8 mouse cellular contexts compared by ENCODE assay signal in the genomic region with DNA sequence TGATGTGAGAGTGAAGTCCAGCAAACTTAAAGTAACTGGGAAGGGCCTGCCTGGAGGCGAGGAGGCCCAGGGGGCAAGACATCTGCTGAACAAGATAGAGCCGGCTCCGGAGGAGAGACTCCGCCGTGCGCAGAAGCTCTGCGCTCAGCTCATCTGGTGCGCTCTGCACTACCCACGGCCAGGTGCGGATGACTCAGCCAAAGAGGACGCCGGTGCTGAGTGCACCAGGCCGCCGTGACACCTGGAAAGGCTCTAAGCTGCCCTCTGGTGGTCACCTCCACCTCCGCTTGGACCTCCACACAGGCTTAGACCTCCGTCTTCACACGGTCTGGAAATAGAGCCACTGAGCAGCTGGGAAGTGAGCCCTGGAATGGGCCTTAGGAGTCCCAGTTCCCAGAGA. TPM values are rescaled to one million over a fixed set of nuclear protein-coding genes. Genes with fewer than 3 reads are reported as not detected.
DNase-seq lines count a peak whose midpoint lies in the region; ATAC-seq and TF ChIP-seq lines count a peak whose summit lies in the region.

No protein-coding gene starts in this region.

- H3K4me1 ChIP-seq in intestine, embryonic 15.5 days (replicated peaks), result peaks cover 24% of the 10 kb centered on the region
- peaks cover 50% of the 10 kb centered on the region for H3K4me1 ChIP-seq in liver, postnatal 0 days (ENCODE audit: insufficient read depth)
- peaks cover 11% of the 10 kb centered on the region; the same call in 1 of the 2 replicates for H3K4me1 ChIP-seq in neural tube, embryonic 14.5 days (ENCODE audit: control insufficient read depth, insufficient read depth, low read length)

- intact Hi-C loops in left cerebral cortex, adult 2 months (cut with DNase I), result no loop called here
- intact Hi-C loops in gastrocnemius, postnatal 14 days (cut with DNase I; ENCODE audit: low total_unique reads), result no loop called here

- peak; percentile 73; the same call in 1 of the 2 replicates for TF ChIP-seq EP300 in liver, postnatal 0 days (IDR thresholded peaks at IDR 0.05; ENCODE audit: low read depth)

- TF ChIP-seq CTCF in left cerebral cortex, adult 2 months (IDR thresholded peaks at IDR 0.05), result peak; percentile 60
- TF ChIP-seq CTCF in liver, postnatal 0 days (IDR thresholded peaks at IDR 0.05; ENCODE audit: low read depth), result peak; percentile 94

- no peak overlapping the region for H3K27ac ChIP-seq in left cerebral cortex, adult 2 months
- H3K27ac ChIP-seq in intestine, embryonic 15.5 days, result peak overlapping the region; percentile 56
- peak overlapping the region; percentile 66 for H3K27ac ChIP-seq in liver, postnatal 0 days (ENCODE audit: low read depth)
- H3K27ac ChIP-seq in neural tube, embryonic 14.5 days (ENCODE audit: low read depth, low read length), result no peak overlapping the region

- no peaks in the 10 kb centered on the region for H3K36me3 ChIP-seq in intestine, embryonic 15.5 days
- no peaks in the 10 kb centered on the region for H3K36me3 ChIP-seq in liver, postnatal 0 days (replicated peaks; ENCODE audit: insufficient read depth, low read length)
- no peaks in the 10 kb centered on the region for H3K36me3 ChIP-seq in neural tube, embryonic 14.5 days (ENCODE audit: control insufficient read depth, insufficient read depth, low read length)

- peak; percentile 47 to 55 for DNase-seq in left cerebral cortex, adult 2 months (ENCODE audit: extremely low spot score in 1 of 2, low spot score in 2 of 2)
- no peak for DNase-seq in left cerebral cortex, adult 11 months (ENCODE audit: low spot score)
- DNase-seq in cerebellum, postnatal 25 days, result peak; percentile 79 to 90
- DNase-seq in gastrocnemius, postnatal 14 days, result peak; percentile 71
- peak; percentile 90 for DNase-seq in liver, postnatal 0 days
- DNase-seq in thymus, postnatal 25 days, result peak; percentile 78

- H3K27me3 ChIP-seq in intestine, embryonic 15.5 days (replicated peaks), result peaks cover 27% of the 10 kb centered on the region
- peaks cover 6% of the 10 kb centered on the region; the same call in 1 of the 2 replicates for H3K27me3 ChIP-seq in liver, postnatal 0 days (ENCODE audit: insufficient read depth, low read length)
- H3K27me3 ChIP-seq in neural tube, embryonic 14.5 days (ENCODE audit: control insufficient read depth, insufficient read depth, low read length), result peaks cover 39% of the 10 kb centered on the region

- H3K4me3 ChIP-seq in left cerebral cortex, adult 2 months, result no peak overlapping the region
- H3K4me3 ChIP-seq in intestine, embryonic 15.5 days (replicated peaks), result no peak overlapping the region
- H3K4me3 ChIP-seq in liver, postnatal 0 days (ENCODE audit: low read depth, low read length), result peak overlapping the region; percentile 24
- no peak overlapping the region for H3K4me3 ChIP-seq in neural tube, embryonic 14.5 days (ENCODE audit: low read depth, low read length)

- H3K4me2 ChIP-seq in intestine, embryonic 15.5 days (replicated peaks), result peak overlapping the region; percentile 22
- H3K4me2 ChIP-seq in liver, postnatal 0 days (ENCODE audit: low read depth, low read length), result peak overlapping the region; percentile 63
- peak overlapping the region; percentile 23; the same call in 1 of the 2 replicates for H3K4me2 ChIP-seq in neural tube, embryonic 14.5 days (ENCODE audit: low read depth, low read length)

- peak; percentile 84 for ATAC-seq in intestine, embryonic 15.5 days
- peak; percentile 76 for ATAC-seq in liver, postnatal 0 days
- ATAC-seq in neural tube, embryonic 14.5 days (ENCODE audit: low read depth), result peak; percentile 47; the same call in 1 of the 2 replicates

- no peaks in the 10 kb centered on the region for H3K9me3 ChIP-seq in intestine, embryonic 15.5 days
- H3K9me3 ChIP-seq in liver, postnatal 0 days (ENCODE audit: low read length), result no peaks in the 10 kb centered on the region
- no peaks in the 10 kb centered on the region for H3K9me3 ChIP-seq in neural tube, embryonic 14.5 days (ENCODE audit: control insufficient read depth, low read length)

- WGBS in intestine, embryonic 15.5 days, result 5% methylated on average over 17 of the region's 17 CpGs
- 4% methylated on average over 17 of the region's 17 CpGs for WGBS in liver, postnatal 0 days (ENCODE audit: insufficient replicate concordance)
- 3% methylated on average over 17 of the region's 17 CpGs for WGBS in neural tube, embryonic 14.5 days

- peak overlapping the region; percentile 2; the same call in 1 of the 2 replicates for H3K9ac ChIP-seq in intestine, embryonic 15.5 days
- H3K9ac ChIP-seq in liver, postnatal 0 days (replicated peaks), result peak overlapping the region; percentile 46
- H3K9ac ChIP-seq in neural tube, embryonic 14.5 days (replicated peaks; ENCODE audit: low read depth, low read length), result peak overlapping the region; percentile 29; the same call in 1 of the 2 replicates

RNA-seq across cellular contexts. Expression of a gene that starts 7.7 kb away (rescaled TPM):
- 100 to 1,000 TPM; 490 to 507 TPM for total RNA-seq in left cerebral cortex, adult 2 months (2021)
- total RNA-seq in gastrocnemius, postnatal 14 days (2021), result 100 to 1,000 TPM in 1 of 2 experiments, 10 to 100 TPM in 1; 18.6 to 129 TPM
- 2,231 and 2,526 TPM in 2 replicates for polyA plus RNA-seq in intestine, embryonic 15.5 days (2015; fragmentation: Nextera tagmentation; extraction: Ambion mirVana)
- polyA plus RNA-seq in liver, postnatal 0 days (2015; fragmentation: Nextera tagmentation; extraction: Ambion mirVana), result 2,663 and 3,863 TPM in 2 replicates
- polyA plus RNA-seq in neural tube, embryonic 14.5 days (2014; fragmentation: Nextera tagmentation; extraction: Ambion mirVana), result 65.7 and 123 TPM in 2 replicates

RNA-seq across cellular contexts. Expression of a gene that starts 14.1 kb away (rescaled TPM):
- 100 to 1,000 TPM; 384 to 423 TPM for total RNA-seq in left cerebral cortex, adult 2 months (2021)
- total RNA-seq in gastrocnemius, postnatal 14 days (2021), result 100 to 1,000 TPM in 1 of 2 experiments, 10 to 100 TPM in 1; 20.2 to 206 TPM
- 522 and 534 TPM in 2 replicates for polyA plus RNA-seq in intestine, embryonic 15.5 days (2015; fragmentation: Nextera tagmentation; extraction: Ambion mirVana)
- polyA plus RNA-seq in liver, postnatal 0 days (2015; fragmentation: Nextera tagmentation; extraction: Ambion mirVana), result 507 and 771 TPM in 2 replicates
- 15.3 and 28.9 TPM in 2 replicates for polyA plus RNA-seq in neural tube, embryonic 14.5 days (2014; fragmentation: Nextera tagmentation; extraction: Ambion mirVana)

RNA-seq across cellular contexts. Expression of a gene that starts 27.8 kb away (rescaled TPM):
- 10 to 100 TPM; 48.7 to 51.4 TPM for total RNA-seq in left cerebral cortex, adult 2 months (2021)
- 10 to 100 TPM in 1 of 2 experiments, 1 to 10 TPM in 1; 10.0 to 13.2 TPM for total RNA-seq in gastrocnemius, postnatal 14 days (2021)
- polyA plus RNA-seq in intestine, embryonic 15.5 days (2015; fragmentation: Nextera tagmentation; extraction: Ambion mirVana), result 70.2 and 74.9 TPM in 2 replicates
- 13.4 and 18.2 TPM in 2 replicates for polyA plus RNA-seq in liver, postnatal 0 days (2015; fragmentation: Nextera tagmentation; extraction: Ambion mirVana)
- 58.4 and 67.4 TPM in 2 replicates for polyA plus RNA-seq in neural tube, embryonic 14.5 days (2014; fragmentation: Nextera tagmentation; extraction: Ambion mirVana)

RNA-seq across cellular contexts. Expression of a gene that starts 34.1 kb away (rescaled TPM):
- total RNA-seq in left cerebral cortex, adult 2 months (2021), result 100 to 1,000 TPM; 848 to 875 TPM
- 10 to 100 TPM in 1 of 2 experiments, 1 to 10 TPM in 1; 5.8 to 11.2 TPM for total RNA-seq in gastrocnemius, postnatal 14 days (2021)
- 4.4 and 5.6 TPM in 2 replicates for polyA plus RNA-seq in intestine, embryonic 15.5 days (2015; fragmentation: Nextera tagmentation; extraction: Ambion mirVana)
- not detected in 2 replicates for polyA plus RNA-seq in liver, postnatal 0 days (2015; fragmentation: Nextera tagmentation; extraction: Ambion mirVana)
- 203 and 295 TPM in 2 replicates for polyA plus RNA-seq in neural tube, embryonic 14.5 days (2014; fragmentation: Nextera tagmentation; extraction: Ambion mirVana)

RNA-seq across cellular contexts. Expression of a gene that starts 49.5 kb away (rescaled TPM):
- not detected for total RNA-seq in left cerebral cortex, adult 2 months (2021)
- not detected for total RNA-seq in gastrocnemius, postnatal 14 days (2021)
- polyA plus RNA-seq in intestine, embryonic 15.5 days (2015; fragmentation: Nextera tagmentation; extraction: Ambion mirVana), result 4.1 and 4.2 TPM in 2 replicates
- not detected in 2 replicates for polyA plus RNA-seq in liver, postnatal 0 days (2015; fragmentation: Nextera tagmentation; extraction: Ambion mirVana)
- polyA plus RNA-seq in neural tube, embryonic 14.5 days (2014; fragmentation: Nextera tagmentation; extraction: Ambion mirVana), result not detected in 2 replicates

Comparison
In these comparisons a context has a peak if more than half of its experiments do, and no peak if none do; other contexts are left out.
1. H3K27ac ChIP-seq: peak in intestine, embryonic 15.5 days (single experiment) and liver, postnatal 0 days (single experiment); none in left cerebral cortex, adult 2 months (single experiment) and neural tube, embryonic 14.5 days (single experiment).
2. RNA of a gene that starts 7.7 kb away (polyA plus RNA-seq): 2,663 to 3,863 TPM in liver, postnatal 0 days and 2,231 to 2,526 TPM in intestine, embryonic 15.5 days; 65.7 to 123 TPM in neural tube, embryonic 14.5 days; every median in the first group is over 10 times any median in the second.
3. RNA of a gene that starts 14.1 kb away (polyA plus RNA-seq): 522 to 534 TPM in intestine, embryonic 15.5 days and 507 to 771 TPM in liver, postnatal 0 days; 15.3 to 28.9 TPM in neural tube, embryonic 14.5 days; every median in the first group is over 10 times any median in the second.
4. Peak in every context shown above with its lines, with median percentiles within 50 percentile points of each other: ATAC-seq, H3K4me2 ChIP-seq and H3K9ac ChIP-seq.